Mouse (Mus musculus) heart, embryonic 16.5 days (tissue): ENCODE results near the gene Tjap1. TPM values are rescaled to one million over a fixed set of nuclear protein-coding genes. Genes with fewer than 3 reads are reported as not detected.

ENCODE experiments used
- ATAC-seq: fragments of 200-750 bp; cut with Nextera tagmentation; replicated peaks from 2 replicates; pipeline ENCODE4 v1.8.0; 2017; ENCODE audit warnings: moderate number of reproducible peaks; ENCODE audit not compliant: insufficient read depth, low FRiP score; ENCODE audit errors: extremely low read depth
- H3K27ac ChIP-seq: fragments of 300-500 bp; sonication (generic); 2 replicates; pipeline ENCODE4 v1.5.1; 2014; ENCODE audit warnings: mild to moderate bottlenecking, low read length, control low read depth, moderate library complexity
- H3K27me3 ChIP-seq: fragments of 300-500 bp; sonication (generic); 2 replicates; pipeline ENCODE4 v1.6.1; 2014; ENCODE audit warnings: low read length, mixed read lengths; ENCODE audit not compliant: control insufficient read depth, insufficient read depth
- H3K36me3 ChIP-seq: fragments of 300-500 bp; sonication (generic); 2 replicates; pipeline ENCODE4 v1.6.1; 2014; ENCODE audit not compliant: control insufficient read depth, insufficient read depth
- H3K4me1 ChIP-seq: fragments of 300-500 bp; sonication (generic); 2 replicates; pipeline ENCODE4 v1.6.1; 2014; ENCODE audit warnings: low read length, mixed read lengths; ENCODE audit not compliant: control insufficient read depth, insufficient read depth
- H3K4me2 ChIP-seq: fragments of 300-500 bp; sonication (generic); 2 replicates; pipeline ENCODE4 v1.6.1; 2014; ENCODE audit warnings: low read depth, mild to moderate bottlenecking, control low read depth, low read length
- H3K4me3 ChIP-seq: fragments of 300-500 bp; sonication (generic); 2 replicates; pipeline ENCODE4 v1.5.1; 2014; ENCODE audit warnings: mild to moderate bottlenecking, control low read depth, low read length
- H3K9ac ChIP-seq: fragments of 300-500 bp; sonication (generic); 2 replicates; pipeline ENCODE4 v1.6.1; 2014; ENCODE audit warnings: low read length, control low read depth
- H3K9me3 ChIP-seq: fragments of 300-500 bp; sonication (generic); replicated peaks from 2 replicates; pipeline ENCODE4 v1.6.1; 2016; ENCODE audit warnings: low read length; ENCODE audit not compliant: control insufficient read depth
- WGBS: fragments of 180-500 bp; shearing (Covaris S2); extraction: QIAGEN DNeasy Blood & Tissue Kit; methylation state at CpG from one replicate; pipeline ENCODE4 v1.1.7; 2014; 5-methylcytosine and 5-hydroxymethylcytosine counted together
- polyA plus RNA-seq: library from polyadenylated mRNA; unstranded; fragments of >200 nt; fragmentation: Nextera tagmentation; extraction: Ambion mirVana; gene quantifications from 2 replicates; pipeline ENCODE4 v1.2.1, GENCODE M21; 2015

The Tjap1 gene
- polyA plus RNA-seq, 1 experiment from 2014 or later, result 42.5 TPM

GRCm38 (mm10) chr17:46252571-46253451, 30.0 kb downstream of the Tjap1 start:
- H3K4me2 ChIP-seq, result peak overlapping the region; percentile 100
- no peak for ATAC-seq
- peaks cover 28% of the 10 kb centered on the region for H3K36me3 ChIP-seq
- peaks cover 17% of the 10 kb centered on the region for H3K4me1 ChIP-seq
- 0 out of 2 replicates have a peak, but pooled peaks cover 3% of the 10 kb centered on the region for H3K9me3 ChIP-seq
- H3K27me3 ChIP-seq, result peaks cover 16% of the 10 kb centered on the region
- no peak overlapping the region for H3K27ac ChIP-seq
- peak overlapping the region; percentile 72; the same call in 1 of the 2 replicates for H3K9ac ChIP-seq
- H3K4me3 ChIP-seq, result peak overlapping the region; percentile 78
- 56% methylated on average over 14 of the region's 14 CpGs for WGBS

GRCm38 (mm10) chr17:46251174-46251573, 31.7 kb downstream of the Tjap1 start:
- Histone ChIP-seq H3K36me3 (peaks cover 23% of the 10 kb centered on the region), H3K4me2 (no peak overlapping the region), H3K9me3 (no peaks in the 10 kb centered on the region), H3K4me3 (no peak overlapping the region), H3K9ac (no peak overlapping the region), H3K27me3 (peaks cover 16% of the 10 kb centered on the region), H3K4me1 (peaks cover 26% of the 10 kb centered on the region), H3K27ac (no peak overlapping the region)
- WGBS, result 77% methylated on average over 7 of the region's 7 CpGs
- no peak for ATAC-seq

DNA sequence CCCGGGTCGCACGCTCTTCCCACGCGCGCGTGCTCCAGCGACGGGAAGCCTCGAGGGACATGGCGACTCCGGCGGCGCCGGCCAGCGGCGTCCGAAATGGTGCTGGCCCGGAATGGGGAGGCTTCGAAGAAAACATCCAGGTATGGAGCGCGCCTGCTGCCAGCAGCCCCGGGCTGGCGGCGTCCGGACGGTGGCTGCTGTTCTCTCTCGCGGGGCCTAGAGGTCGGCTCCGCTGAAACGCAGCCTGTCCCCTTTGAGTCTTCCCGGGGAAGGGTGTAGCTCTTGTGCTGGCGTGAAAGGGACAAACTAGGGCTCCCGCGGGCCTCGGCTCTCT, 34.7 kb downstream of the Tjap1 start:
- Histone ChIP-seq H3K9ac (peak overlapping the region; percentile 90), H3K9me3 (no peaks in the 10 kb centered on the region), H3K4me3 (peak overlapping the region; percentile 85), H3K27ac (peak overlapping the region; percentile 72), H3K27me3 (no peaks in the 10 kb centered on the region), H3K36me3 (peaks cover 49% of the 10 kb centered on the region), H3K4me1 (peaks cover 21% of the 10 kb centered on the region), H3K4me2 (peak overlapping the region; percentile 94)
- ATAC-seq, result peak; percentile 35; the same call in 1 of the 2 replicates
- WGBS, result under 1% methylated on average over 37 of the region's 37 CpGs

DNA sequence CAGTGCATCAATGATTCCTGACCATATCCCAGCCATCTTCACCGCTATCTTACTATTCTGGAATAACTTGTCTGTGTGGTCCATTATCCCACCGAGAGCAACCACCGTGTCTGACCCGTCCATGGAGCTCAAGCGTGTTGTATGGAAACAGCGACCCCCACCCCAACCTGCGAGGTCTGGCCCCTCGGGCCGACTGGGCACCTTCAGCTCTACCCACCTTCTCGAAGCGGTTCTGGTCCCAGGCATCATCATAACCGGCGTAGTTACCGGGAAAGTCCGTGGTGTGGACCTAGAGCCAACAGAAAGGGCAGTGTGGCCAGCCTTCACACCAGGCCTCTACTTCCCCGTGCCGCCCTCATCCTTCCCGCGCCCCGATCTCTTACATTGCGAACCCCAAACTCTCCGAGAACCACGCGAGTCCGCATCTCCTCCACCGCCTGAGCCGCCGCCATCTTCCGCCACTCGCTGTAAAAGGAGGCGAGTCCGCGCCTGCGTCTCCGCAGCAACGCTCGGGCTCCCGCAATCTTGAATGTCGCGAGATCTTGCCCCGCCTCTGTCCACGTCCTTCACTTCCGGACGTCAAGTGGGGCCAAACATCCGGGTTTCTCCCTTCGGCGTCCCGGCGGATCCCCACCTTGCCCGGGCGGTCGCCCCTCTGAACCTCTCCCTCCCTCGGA, 35.2 kb downstream of the Tjap1 start, which contains the start of the genes Polr1c and Yipf3:
Gene Polr1c (minus strand): TSS at position 543 of the 677 bp plus-strand sequence.
Gene Yipf3 (plus strand): TSS at position 569 of the 677 bp plus-strand sequence.
- ATAC-seq, result peak; percentile 92
- under 1% methylated on average over 53 of the region's 53 CpGs for WGBS
- Histone ChIP-seq H3K4me1 (peaks cover 21% of the 10 kb centered on the region), H3K4me3 (peak within 1 kb of the TSS; percentile 85), H3K9me3 (no peaks in the 10 kb centered on the region), H3K4me2 (peak within 1 kb of the TSS; percentile 94), H3K9ac (peak within 1 kb of the TSS; percentile 90), H3K27ac (peak within 1 kb of the TSS; percentile 72), H3K27me3 (no peaks in the 10 kb centered on the region), H3K36me3 (peaks cover 53% of the 10 kb centered on the region)

GRCm38 (mm10) chr17:46244579-46244978, 38.2 kb downstream of the Tjap1 start:
- H3K4me2 ChIP-seq, result no peak overlapping the region
- WGBS, result 67% methylated on average over 10 of the region's 10 CpGs
- no peaks in the 10 kb centered on the region for H3K27me3 ChIP-seq
- ATAC-seq, result no peak
- H3K9ac ChIP-seq, result no peak overlapping the region
- no peaks in the 10 kb centered on the region for H3K9me3 ChIP-seq
- peaks cover 45% of the 10 kb centered on the region for H3K36me3 ChIP-seq
- peaks cover 20% of the 10 kb centered on the region for H3K4me1 ChIP-seq
- no peak overlapping the region for H3K4me3 ChIP-seq
- no peak overlapping the region for H3K27ac ChIP-seq

- no peak overlapping the region for H3K4me2 ChIP-seq
- no peak overlapping the region for H3K9ac ChIP-seq
- no peaks in the 10 kb centered on the region for H3K9me3 ChIP-seq
- H3K27ac ChIP-seq, result no peak overlapping the region
- 87% methylated on average over 2 of the region's 2 CpGs for WGBS
- H3K27me3 ChIP-seq, result no peaks in the 10 kb centered on the region
- peaks cover 48% of the 10 kb centered on the region for H3K36me3 ChIP-seq
- no peak overlapping the region for H3K4me3 ChIP-seq
- peaks cover 13% of the 10 kb centered on the region for H3K4me1 ChIP-seq
- no peak for ATAC-seq
Observed at GRCm38 (mm10) chr17:46243624-46244023, 39.2 kb downstream of the Tjap1 start.

DNA sequence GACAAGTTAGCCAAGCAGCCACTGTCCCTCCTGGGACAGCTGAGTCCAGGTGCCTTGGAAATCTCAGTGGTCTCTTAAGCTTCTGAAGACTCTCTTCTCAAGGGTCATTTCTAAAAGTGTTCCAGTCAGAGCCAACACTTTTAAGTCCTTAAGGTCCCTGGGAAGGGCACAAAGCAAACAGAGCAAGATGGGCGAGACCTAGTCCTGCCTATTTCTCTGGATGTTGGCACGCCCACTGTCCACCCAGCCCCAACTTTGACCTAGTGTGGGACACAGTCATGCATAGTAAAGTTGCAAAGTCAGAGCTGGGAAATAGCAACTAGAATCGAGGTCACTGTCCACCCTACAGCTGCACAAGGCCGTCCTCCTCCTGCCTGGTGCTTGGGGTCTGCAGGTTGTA, 39.8 kb downstream of the Tjap1 start:
- no peaks in the 10 kb centered on the region for H3K9me3 ChIP-seq
- peaks cover 48% of the 10 kb centered on the region for H3K36me3 ChIP-seq
- WGBS, result 85% methylated on average over 4 of the region's 4 CpGs

GRCm38 (mm10) chr17:46242274-46242673, 40.6 kb downstream of the Tjap1 start:
- Histone ChIP-seq H3K4me2 (no peak overlapping the region), H3K4me3 (no peak overlapping the region), H3K27ac (no peak overlapping the region), H3K27me3 (no peaks in the 10 kb centered on the region), H3K9me3 (no peaks in the 10 kb centered on the region), H3K4me1 (peaks cover 11% of the 10 kb centered on the region), H3K9ac (no peak overlapping the region), H3K36me3 (peaks cover 52% of the 10 kb centered on the region)
- WGBS, result 84% methylated on average over 13 of the region's 13 CpGs
- ATAC-seq, result no peak

More for the DNA sequence above, 39.8 kb downstream of the Tjap1 start:
- Histone ChIP-seq H3K27ac (no peak overlapping the region), H3K4me3 (no peak overlapping the region), H3K9ac (no peak overlapping the region), H3K4me1 (peaks cover 12% of the 10 kb centered on the region), H3K27me3 (no peaks in the 10 kb centered on the region), H3K4me2 (no peak overlapping the region)
- ATAC-seq, result no peak

DNA sequence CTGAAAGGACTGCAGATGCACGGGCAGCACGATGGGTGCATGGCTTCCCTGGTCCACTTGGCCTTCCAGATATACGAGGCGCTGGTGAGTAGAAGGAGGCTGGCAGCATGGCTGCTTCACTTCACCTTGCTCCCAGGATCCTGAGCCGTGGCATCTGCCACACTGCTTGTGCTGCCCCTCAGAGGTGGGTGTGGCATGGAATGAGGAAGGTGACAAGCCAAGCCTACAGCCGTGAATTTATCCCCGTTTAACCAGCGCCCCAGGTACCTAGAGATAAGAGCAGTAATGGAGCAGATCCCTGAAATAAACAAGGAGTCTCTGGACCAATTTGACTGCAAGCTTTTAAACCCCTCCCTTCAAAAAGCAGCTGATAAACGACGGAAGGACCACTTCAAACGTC, 41.4 kb downstream of the Tjap1 start:
- Histone ChIP-seq H3K36me3 (peaks cover 58% of the 10 kb centered on the region), H3K4me1 (peaks cover 3% of the 10 kb centered on the region; the same call in 1 of the 2 replicates), H3K4me2 (no peak overlapping the region), H3K4me3 (no peak overlapping the region), H3K9ac (no peak overlapping the region), H3K27me3 (0 out of 2 replicates have a peak, but pooled peaks cover under 1% of the 10 kb centered on the region), H3K27ac (no peak overlapping the region), H3K9me3 (no peaks in the 10 kb centered on the region)
- ATAC-seq, result no peak
- WGBS, result 60% methylated on average over 11 of the region's 11 CpGs
